Mouse (Mus musculus): Measurements from ENCODE around the gene Crtc1.
A peak's percentile ranks its signal among the peaks of the same experiment; 100 is the strongest.

The Crtc1 gene

DNA sequence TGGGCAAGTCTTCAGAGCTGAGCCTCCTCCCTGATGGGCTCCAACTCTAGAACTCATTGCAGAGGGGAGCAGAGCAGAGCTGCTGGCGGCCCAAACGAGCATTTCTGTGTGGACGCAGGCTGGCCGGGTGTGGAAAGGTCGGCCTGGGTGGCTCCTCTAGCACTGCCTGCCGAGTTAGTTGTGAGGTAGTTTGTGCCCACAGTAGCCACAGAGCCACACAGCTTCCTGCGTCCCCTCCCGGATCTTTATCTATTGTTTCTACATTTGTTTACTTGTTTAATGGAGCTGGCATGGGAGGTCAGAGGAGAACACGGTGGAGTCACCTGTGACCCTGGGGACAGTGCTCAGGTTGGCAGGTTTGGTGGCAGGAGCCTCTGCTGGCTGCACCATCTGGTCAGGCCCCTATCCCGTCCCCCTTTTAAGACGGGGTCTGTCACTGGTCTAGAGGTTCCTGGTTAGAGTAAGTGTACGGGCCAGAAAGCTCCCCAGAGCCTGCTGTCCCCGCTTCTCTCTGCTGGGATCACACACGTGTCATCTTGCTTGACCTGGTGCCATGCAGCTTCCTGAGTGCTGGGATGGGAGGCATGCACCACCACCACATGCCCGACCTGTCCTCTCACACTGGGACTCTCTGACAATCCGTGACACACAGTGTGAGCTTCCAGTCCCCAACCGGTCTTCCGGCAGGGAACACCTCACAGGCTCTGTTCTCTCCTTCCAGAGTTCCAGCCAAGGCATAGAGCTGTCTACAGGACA lies 17.9 kb downstream of the Crtc1 start:
- no peak for DNase-seq (ENCODE audit: low spot score)

- no peak for DNase-seq (ENCODE audit: low spot score)
Measured at GRCm38 (mm10) chr8:70419879-70420643, 19.3 kb downstream of the Crtc1 start.

- DNase-seq (ENCODE audit: low spot score): peak; percentile 76
Measured at GRCm38 (mm10) chr8:70418954-70419353, 20.4 kb downstream of the Crtc1 start.

- DNase-seq (ENCODE audit: low spot score): peak; percentile 60
Measured at GRCm38 (mm10) chr8:70417914-70418313, 21.5 kb downstream of the Crtc1 start.

DNA sequence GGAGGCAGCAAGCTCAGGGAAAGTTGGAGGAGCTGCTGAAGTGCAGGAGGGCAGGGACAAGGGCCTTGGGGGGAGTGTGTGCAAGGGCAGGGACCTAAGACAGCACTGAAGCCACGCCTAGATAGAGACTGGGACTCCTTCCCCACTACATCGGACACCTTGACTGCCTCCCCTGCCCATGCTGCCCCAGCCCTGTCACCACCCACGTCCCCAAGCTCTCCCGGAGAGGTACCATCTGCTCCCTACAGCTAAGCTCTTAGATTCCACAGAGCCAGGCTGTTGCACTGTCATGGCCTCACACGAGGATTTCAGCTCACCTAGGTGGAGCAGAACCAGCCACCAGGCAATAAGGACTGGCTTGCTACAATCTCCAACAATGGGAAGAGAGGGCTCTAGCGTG lies 22.4 kb downstream of the Crtc1 start:
- no peak for DNase-seq (ENCODE audit: low spot score)

DNA sequence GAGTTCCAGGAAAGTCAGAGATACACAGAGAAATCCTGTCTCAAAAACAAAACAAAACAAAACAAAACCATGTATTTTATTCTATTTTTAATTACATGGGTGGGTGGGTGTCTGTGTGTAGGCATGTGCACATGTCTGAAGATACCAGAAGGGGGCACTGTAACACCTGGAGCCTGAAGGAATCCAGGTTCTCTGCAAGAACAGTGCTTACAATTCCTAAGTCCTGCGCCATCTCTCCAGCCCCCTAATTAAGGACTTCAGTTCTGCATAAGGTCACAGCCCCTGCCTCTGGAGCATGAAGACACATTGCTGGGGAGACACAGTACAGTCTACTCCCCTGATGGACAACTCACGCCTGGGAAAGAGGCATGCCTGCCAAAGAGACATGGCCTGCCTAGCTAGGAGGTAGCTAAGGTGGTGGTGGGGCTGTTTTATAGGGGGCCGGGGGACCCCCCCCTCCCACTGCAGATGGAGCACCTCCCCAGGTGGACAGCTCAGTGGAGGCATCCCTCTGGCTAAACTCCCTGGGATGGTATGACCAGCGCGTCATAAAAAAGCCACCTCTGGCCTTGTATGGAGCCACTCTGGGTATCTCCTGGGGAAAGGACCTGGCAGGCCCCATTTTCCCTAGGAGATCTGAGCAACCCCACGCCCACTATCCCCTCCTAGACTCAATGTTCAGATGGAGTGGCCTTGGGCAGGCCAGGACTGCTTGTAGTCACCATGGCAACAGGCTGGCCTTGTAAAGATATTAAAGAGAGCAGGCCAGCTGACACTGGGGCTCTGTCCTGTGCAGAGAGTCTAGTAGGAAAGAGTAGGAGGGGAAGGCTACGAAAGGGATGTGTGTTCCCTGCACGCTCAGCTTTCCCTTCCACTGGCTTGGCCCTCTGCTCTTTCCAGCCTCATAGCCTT lies 23.6 kb downstream of the Crtc1 start:
- peak; percentile 79 for DNase-seq (ENCODE audit: low spot score)

- DNase-seq (ENCODE audit: low spot score): no peak
Measured at GRCm38 (mm10) chr8:70414310-70414946, 25.0 kb downstream of the Crtc1 start.

GRCm38 (mm10) chr8:70410281-70410680 lies 29.1 kb downstream of the Crtc1 start:
- DNase-seq (ENCODE audit: low spot score): no peak

GRCm38 (mm10) chr8:70409455-70409871 lies 29.9 kb downstream of the Crtc1 start:
- no peak for DNase-seq (ENCODE audit: low spot score)

DNA sequence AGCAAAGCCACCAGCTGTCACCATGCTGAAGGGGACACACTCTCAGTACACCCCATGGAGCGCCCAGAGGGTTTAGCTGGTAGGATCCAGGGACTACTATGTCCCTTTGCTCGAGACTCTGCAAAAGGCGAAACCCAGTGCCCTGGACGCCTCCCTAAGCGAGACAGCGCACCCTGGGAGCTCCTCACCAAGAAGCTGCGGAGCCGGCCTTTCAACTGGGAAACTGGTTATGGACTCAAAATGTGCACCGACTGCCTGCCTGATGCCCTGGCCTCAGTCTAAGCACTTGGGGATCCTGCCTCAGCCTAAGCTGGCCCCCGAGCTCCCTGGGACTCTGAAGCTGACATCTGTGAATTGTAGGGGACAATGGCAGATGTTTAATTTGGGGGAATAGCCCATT lies 30.4 kb downstream of the Crtc1 start:
- no peak for DNase-seq (ENCODE audit: low spot score)

GRCm38 (mm10) chr8:70408301-70408700 lies 31.1 kb downstream of the Crtc1 start:
- DNase-seq (ENCODE audit: low spot score): no peak

- no peak for DNase-seq (ENCODE audit: low spot score)
Measured at GRCm38 (mm10) chr8:70406427-70407069, 32.8 kb downstream of the Crtc1 start.

DNA sequence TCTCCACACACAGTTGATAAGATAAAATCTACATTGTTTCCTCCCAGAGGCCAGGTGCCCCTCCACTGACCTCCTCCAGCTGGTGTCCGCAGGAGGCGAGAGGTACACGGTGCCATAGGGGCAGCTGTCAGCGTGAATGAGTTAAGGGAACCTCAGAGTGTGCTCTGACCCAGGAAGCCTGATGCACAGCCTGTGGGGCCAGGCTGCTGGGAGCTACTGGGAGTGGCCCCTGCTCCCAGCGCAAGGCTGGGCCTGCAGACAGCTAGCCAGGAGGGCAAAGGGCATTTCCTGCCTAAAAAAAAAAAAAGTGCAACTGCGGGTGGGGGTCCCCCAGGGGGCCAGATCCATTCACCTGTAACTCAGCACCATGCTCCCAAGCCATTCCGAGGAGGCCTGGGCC lies 34.2 kb downstream of the Crtc1 start:
- DNase-seq (ENCODE audit: low spot score): no peak

DNA sequence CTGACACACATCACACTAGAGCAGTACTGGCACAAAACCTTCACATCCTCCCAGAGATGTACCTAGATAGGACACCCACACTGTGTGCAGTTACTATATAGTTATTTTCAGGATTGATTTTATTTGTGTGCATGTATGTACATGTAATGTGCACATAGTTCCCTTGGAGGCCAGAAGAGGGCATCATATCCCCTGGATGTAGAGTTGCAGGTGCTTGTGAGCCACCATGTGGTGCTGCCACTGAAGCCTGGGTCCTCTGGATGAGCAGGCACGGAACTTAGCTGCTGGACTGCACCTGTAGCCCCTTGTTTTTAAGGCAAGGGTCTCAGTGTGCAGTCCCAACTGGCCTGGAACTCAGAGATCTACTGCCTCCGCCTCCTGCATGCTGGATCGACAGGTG lies 35.2 kb downstream of the Crtc1 start:
- no peak for DNase-seq (ENCODE audit: low spot score)

DNA sequence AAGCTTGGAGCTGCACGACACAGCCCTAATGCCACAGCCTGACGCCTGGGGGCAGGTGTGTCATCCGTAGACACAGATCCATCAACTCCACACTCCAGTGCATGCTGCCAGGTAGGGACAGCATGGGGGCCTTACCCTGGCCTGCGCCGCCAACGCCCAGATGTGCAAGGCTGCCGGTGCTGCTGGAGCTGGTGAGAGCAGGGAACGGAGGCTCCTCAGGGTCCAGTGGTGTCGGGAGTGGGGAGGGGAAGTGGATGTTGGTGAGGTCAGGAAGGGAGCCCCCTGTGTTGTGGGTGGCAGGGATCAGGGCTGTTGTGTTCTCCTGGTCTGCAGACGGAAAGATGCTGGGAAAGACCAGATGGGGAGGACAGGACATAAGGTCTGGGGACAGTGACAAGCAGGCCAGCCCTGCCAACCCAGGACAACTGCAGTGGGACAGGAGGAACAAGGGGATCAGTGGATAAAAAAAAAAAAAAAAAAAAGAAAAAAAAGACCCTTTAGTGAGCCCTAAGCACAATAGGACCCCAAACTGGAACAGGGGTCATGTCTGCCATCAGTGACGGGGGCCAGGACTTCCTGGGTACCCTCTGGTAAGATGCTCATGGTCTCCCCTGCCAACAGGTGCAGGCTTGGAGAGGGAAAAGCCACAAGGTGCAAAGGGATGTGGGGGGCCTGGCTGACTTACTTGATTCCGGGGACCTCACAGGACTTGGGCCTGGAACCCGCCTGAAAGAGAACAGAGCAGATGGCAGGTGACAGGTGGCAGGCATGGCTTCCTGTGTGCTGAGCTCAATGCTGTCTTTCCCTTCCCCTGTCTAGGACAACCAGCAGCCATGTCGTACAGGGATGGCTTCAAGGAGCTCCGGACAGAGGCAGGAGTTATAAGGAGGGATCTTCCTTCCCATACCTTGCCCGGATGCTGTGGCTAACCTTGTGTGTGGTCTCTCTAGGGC lies 41.5 kb downstream of the Crtc1 start:
- DNase-seq (ENCODE audit: low spot score): no peak

- DNase-seq (ENCODE audit: low spot score): no peak
Measured at GRCm38 (mm10) chr8:70396184-70396583, 43.2 kb downstream of the Crtc1 start.

DNA sequence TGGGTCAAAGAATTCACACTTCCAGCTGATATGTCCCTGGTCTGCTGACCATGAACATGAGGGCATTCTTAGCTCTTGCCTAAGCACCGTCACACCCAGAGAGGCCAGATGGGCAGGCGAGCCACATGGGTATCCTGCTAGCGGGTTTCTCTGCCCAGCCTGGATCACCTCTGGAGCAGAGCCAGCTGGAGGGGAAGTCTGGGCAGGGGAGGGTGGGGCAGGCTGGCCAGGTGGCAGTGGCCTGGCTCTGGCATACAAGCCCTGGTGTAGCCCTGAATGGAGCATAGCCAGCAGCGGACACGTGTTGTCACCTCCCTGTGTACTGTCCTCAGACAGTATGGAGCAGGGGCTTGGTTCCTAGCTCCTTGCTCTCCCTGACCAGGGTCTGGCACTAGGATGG lies 43.7 kb downstream of the Crtc1 start:
- DNase-seq (ENCODE audit: low spot score): no peak

- DNase-seq (ENCODE audit: low spot score): no peak
Measured at GRCm38 (mm10) chr8:70394269-70394998, 44.9 kb downstream of the Crtc1 start.

- DNase-seq (ENCODE audit: low spot score): no peak
Measured at GRCm38 (mm10) chr8:70393087-70393486, 46.3 kb downstream of the Crtc1 start.

DNA sequence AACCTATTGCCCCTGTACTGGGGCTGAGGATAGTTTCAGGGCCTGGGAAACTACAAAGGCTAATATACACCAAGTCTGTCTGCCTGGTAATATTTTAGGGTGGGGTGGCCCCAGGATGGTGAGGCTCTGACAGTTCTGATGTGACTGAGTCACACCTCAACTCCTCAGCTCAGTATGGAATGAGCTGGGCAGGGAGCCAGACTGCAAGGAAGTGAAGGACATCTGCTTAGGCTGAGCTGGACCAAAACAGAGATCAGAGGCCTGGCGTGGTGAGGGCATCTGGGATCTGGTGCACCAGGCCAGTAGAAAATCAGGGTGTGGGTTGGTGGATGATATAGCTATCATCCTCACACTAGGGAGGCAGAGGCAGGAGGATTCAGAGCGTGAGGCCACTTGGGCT lies 49.7 kb downstream of the Crtc1 start:
- DNase-seq (ENCODE audit: low spot score): no peak

Measured in testis, postnatal 10 days (tissue).